Mouse (Mus musculus) testis, adult 2 months (tissue): ENCODE measurements around the gene Vav1.

ENCODE experiments used
- CTCF ChIP-seq: fragments of 200-500 bp; IDR thresholded peaks from 2 replicates; pipeline ENCODE4 v1.5.1; 2012; ENCODE audit warnings: low read depth, mild to moderate bottlenecking, inconsistent platforms, low read length, moderate library complexity; ENCODE audit not compliant: control insufficient read depth, insufficient read depth, insufficient replicate concordance
- POLR2A ChIP-seq: fragments of 200-500 bp; IDR thresholded peaks from 2 replicates; pipeline ENCODE4 v1.6.1; 2012; ENCODE audit warnings: low read depth, mild to moderate bottlenecking, inconsistent platforms, low read length, moderate library complexity; ENCODE audit not compliant: control insufficient read depth

DNA sequence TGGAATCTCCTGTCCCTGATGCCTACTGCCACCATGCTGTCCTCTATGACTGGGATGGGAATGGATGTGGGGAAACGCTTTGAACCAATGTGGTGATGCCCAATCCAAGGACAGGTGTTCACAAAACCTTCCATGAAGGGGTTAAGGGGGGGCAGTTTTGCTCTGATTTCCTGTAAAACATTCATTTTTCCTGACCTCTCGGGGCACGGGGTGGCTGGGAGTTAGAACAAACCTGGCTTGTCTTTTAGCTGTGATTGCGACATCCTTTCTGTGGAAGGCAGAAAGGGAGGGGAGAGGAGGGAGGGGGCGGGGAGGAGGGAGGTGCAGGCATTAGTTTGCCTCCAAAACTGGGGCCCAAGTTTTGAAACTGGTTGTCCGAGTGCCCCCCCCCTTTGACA lies 48.2 kb upstream of the Vav1 start:
- TF ChIP-seq CTCF (no peak), POLR2A (no peak)
